Mouse (Mus musculus) kidney, embryonic 15.5 days (tissue): ENCODE results near the gene Sema6d. TPM values are rescaled to one million over a fixed set of nuclear protein-coding genes. Genes with fewer than 3 reads are reported as not detected.

Experiments
- ATAC-seq: fragments of 200-750 bp; cut with Nextera tagmentation; replicated peaks from 2 replicates; pipeline ENCODE4 v1.8.0; 2017; ENCODE audit warnings: moderate TSS enrichment; ENCODE audit not compliant: low FRiP score
- H3K27ac ChIP-seq: fragments of 300-500 bp; sonication (generic); 2 replicates; pipeline ENCODE4 v1.5.1; 2015; ENCODE audit warnings: mild to moderate bottlenecking, inconsistent platforms
- H3K27me3 ChIP-seq: fragments of 300-500 bp; sonication (generic); 2 replicates; pipeline ENCODE4 v1.6.1; 2015; ENCODE audit warnings: inconsistent platforms
- H3K36me3 ChIP-seq: fragments of 300-500 bp; sonication (generic); 2 replicates; pipeline ENCODE4 v1.6.1; 2015; ENCODE audit warnings: inconsistent platforms
- H3K4me1 ChIP-seq: fragments of 300-500 bp; sonication (generic); 2 replicates; pipeline ENCODE4 v1.6.1; 2015; ENCODE audit warnings: inconsistent platforms
- H3K4me2 ChIP-seq: fragments of 300-500 bp; sonication (generic); 2 replicates; pipeline ENCODE4 v1.6.1; 2015; ENCODE audit warnings: moderate library complexity, mild to moderate bottlenecking, inconsistent platforms
- H3K4me3 ChIP-seq: fragments of 300-500 bp; sonication (generic); replicated peaks from 2 replicates; pipeline ENCODE4 v1.5.1; 2015; ENCODE audit warnings: mild to moderate bottlenecking, inconsistent platforms
- H3K9ac ChIP-seq: fragments of 300-500 bp; sonication (generic); 2 replicates; pipeline ENCODE4 v1.6.1; 2015; ENCODE audit warnings: mild to moderate bottlenecking, inconsistent platforms
- H3K9me3 ChIP-seq: fragments of 300-500 bp; sonication (generic); replicated peaks from 2 replicates; pipeline ENCODE4 v1.6.1; 2016; ENCODE audit warnings: inconsistent platforms
- WGBS: fragments of 180-500 bp; shearing (Covaris S2); methylation state at CpG from one replicate; pipeline ENCODE4 v1.1.7; 2015; ENCODE audit warnings: mixed read lengths; 5-methylcytosine and 5-hydroxymethylcytosine counted together
- polyA plus RNA-seq: library from polyadenylated mRNA; unstranded; fragments of >200 nt; fragmentation: Nextera tagmentation; extraction: Ambion mirVana; gene quantifications from 2 replicates; pipeline ENCODE4 v1.2.1, GENCODE M21; 2015

Sema6d gene
- polyA plus RNA-seq, 1 experiment from 2014 or later, result 9.5 TPM

DNA sequence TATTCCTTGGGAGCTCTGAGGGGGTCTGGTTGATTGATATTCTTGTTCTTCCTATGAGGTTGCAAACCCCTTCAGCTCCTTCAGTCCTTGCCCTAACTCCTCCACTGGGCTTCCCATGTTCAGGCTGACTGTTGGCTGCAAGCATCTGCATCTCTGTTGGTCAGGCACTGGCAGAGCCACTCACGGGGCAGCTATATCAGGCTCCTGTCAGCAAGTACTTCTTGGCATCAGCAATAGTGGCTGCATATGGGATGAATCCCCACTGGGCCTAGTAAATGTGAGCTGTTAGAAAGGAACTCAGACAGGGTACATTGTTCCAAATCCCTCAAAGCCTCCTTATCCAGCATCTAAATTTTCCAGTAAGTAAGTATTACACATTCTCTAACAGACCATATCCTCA lies 30.6 kb downstream of the Sema6d start:
- Histone ChIP-seq H3K4me3 (no peak overlapping the region), H3K4me2 (no peak overlapping the region), H3K9me3 (no peaks in the 10 kb centered on the region), H3K36me3 (no peaks in the 10 kb centered on the region), H3K27ac (no peak overlapping the region), H3K9ac (no peak overlapping the region), H3K27me3 (no peaks in the 10 kb centered on the region), H3K4me1 (no peaks in the 10 kb centered on the region)
- no peak for ATAC-seq
- WGBS, result 89% methylated on average over 1 of the region's 1 CpGs

DNA sequence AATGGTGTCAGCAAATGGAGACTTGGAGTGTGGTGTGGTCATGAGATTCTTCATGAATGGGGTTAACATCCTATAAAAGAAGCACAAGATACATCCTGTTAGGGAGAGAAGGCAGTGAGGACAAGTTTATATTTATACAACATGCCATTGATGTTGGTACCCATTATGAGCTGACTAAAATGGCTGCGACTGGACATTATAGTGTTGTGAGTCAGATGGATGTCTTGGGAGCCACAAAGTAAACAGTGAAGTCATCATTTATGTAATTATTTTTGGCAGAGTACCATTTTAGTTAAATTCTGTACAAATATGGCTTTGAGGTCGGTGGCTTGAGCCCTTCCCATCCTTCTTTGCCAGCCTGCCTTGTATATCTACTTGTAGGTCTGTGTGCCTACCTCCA lies 31.8 kb downstream of the Sema6d start:
- H3K27me3 ChIP-seq, result no peaks in the 10 kb centered on the region
- no peak for ATAC-seq
- WGBS, result 62% methylated on average over 2 of the region's 2 CpGs
- H3K4me1 ChIP-seq, result no peaks in the 10 kb centered on the region
- no peak overlapping the region for H3K27ac ChIP-seq
- no peaks in the 10 kb centered on the region for H3K9me3 ChIP-seq
- no peak overlapping the region for H3K4me3 ChIP-seq
- no peaks in the 10 kb centered on the region for H3K36me3 ChIP-seq
- H3K9ac ChIP-seq, result no peak overlapping the region
- H3K4me2 ChIP-seq, result no peak overlapping the region

DNA sequence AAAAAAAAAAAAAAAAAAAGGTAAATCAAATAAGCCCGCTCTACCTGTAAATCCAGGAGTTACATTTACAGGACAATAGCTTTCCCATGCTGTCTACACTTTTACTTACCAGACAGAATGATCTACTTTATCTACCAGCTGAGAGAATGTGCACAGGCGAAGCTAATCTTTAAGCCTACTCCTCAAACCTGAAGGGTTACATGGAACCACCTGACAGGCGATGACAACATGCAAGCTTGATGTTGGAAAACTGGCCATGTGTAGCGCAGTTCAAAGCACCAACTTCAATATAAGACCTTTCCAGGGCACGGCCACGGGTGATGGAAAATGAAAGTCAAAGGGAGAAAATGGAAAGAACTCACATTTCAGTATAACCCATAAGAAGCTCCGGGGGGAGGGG lies 35.7 kb downstream of the Sema6d start:
- H3K4me3 ChIP-seq, result no peak overlapping the region
- no peaks in the 10 kb centered on the region for H3K9me3 ChIP-seq
- no peaks in the 10 kb centered on the region for H3K4me1 ChIP-seq
- no peaks in the 10 kb centered on the region for H3K27me3 ChIP-seq
- no peaks in the 10 kb centered on the region for H3K36me3 ChIP-seq
- WGBS, result 74% methylated on average over 7 of the region's 7 CpGs
- H3K9ac ChIP-seq, result no peak overlapping the region
- no peak overlapping the region for H3K4me2 ChIP-seq
- no peak overlapping the region for H3K27ac ChIP-seq
- no peak for ATAC-seq

DNA sequence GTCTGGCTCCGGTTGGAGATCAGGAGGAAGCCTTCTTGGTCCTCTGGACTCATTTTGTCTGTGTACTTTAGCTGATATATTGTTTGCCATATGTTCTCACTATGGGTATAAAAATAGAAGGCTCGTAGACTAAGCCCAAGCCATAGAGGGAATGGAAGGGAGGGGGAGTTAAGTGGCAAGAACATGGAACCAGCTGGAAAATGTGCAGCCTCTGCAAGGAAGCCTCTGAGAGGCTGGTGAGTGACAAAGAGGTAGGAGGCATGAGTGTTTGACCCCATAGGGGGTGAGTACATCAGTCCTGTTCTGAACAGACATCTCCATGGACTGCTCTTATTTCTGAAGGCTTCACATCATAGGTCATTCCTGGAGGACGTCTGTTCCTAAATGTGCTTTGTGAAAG lies 37.1 kb downstream of the Sema6d start:
- Histone ChIP-seq H3K9me3 (no peaks in the 10 kb centered on the region), H3K4me2 (no peak overlapping the region), H3K4me1 (no peaks in the 10 kb centered on the region), H3K9ac (no peak overlapping the region), H3K4me3 (no peak overlapping the region), H3K36me3 (no peaks in the 10 kb centered on the region), H3K27ac (no peak overlapping the region), H3K27me3 (no peaks in the 10 kb centered on the region)
- ATAC-seq, result no peak
- WGBS, result 49% methylated on average over 3 of the region's 3 CpGs

DNA sequence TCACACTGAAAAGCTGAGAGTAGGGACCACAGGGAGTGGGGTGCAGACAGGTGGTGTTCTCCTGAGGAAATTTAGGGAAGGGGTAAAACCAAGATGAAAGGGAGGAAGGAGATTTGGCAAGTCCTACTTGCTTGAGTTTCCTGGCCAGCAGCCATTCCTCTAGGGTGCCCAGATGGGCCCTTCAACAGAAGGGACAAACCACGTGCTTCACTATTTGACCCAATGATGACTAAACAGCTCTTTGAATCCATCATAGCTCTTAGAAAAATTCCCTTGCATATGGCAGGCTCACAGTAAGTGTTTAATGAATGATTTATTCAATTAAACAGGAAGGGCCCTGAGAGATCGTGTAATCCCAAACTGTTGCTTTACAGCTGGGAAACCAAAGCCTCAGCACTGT lies 41.1 kb downstream of the Sema6d start:
- Histone ChIP-seq H3K4me3 (no peak overlapping the region), H3K36me3 (no peaks in the 10 kb centered on the region), H3K9ac (no peak overlapping the region), H3K9me3 (no peaks in the 10 kb centered on the region), H3K4me2 (no peak overlapping the region), H3K27me3 (no peaks in the 10 kb centered on the region), H3K4me1 (no peaks in the 10 kb centered on the region), H3K27ac (no peak overlapping the region)
- WGBS, result 62% methylated on average over 2 of the region's 2 CpGs
- no peak for ATAC-seq

DNA sequence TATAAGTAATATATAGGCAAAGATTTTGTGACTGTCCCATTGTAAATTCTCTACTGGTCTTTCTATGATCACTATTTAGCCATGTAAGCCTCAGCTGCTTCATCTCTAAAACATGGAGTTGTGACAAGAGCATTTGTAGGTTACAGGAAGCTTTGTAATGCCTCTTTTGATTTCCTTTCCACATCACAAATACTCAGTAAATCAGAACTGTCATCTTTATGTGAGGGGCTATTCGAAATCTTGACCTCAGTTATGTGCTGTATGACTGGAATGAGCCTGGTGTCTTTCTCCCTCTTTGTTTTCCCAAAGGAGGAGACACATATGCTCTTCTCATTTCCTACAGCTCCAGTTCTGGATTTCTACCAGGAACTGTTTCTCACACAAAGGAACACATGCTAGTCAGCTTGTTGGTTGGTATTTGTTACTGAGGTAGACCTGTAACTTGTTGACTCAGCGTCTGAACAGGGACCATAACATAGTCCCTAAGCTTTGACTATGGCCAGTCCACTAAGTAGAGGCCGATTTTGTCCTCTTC lies 51.8 kb downstream of the Sema6d start:
- WGBS, result 68% methylated on average over 3 of the region's 3 CpGs
- no peaks in the 10 kb centered on the region for H3K9me3 ChIP-seq
- no peak overlapping the region for H3K4me2 ChIP-seq
- H3K9ac ChIP-seq, result no peak overlapping the region
- H3K4me3 ChIP-seq, result no peak overlapping the region
- no peaks in the 10 kb centered on the region for H3K36me3 ChIP-seq
- peak; percentile 56 for ATAC-seq
- no peak overlapping the region for H3K27ac ChIP-seq
- no peaks in the 10 kb centered on the region for H3K27me3 ChIP-seq
- H3K4me1 ChIP-seq, result no peaks in the 10 kb centered on the region

DNA sequence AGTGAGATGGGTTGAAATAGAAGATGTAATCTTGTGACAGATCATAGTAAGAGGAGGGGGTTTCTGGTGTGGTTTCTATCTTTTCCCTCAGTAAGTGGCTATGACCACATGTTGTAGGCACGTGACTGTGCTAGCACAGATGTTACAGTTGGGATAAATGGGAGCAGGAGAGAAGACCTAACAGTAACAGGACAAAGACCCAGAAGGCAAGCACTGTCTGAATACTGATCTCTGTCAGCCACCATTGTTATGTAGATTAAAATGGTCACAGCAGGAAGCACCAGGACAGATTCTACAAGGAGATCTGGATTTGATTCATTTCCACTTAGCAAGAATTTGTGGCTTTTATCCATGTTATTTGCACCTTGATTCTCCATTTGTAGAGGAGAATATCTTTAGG lies 55.8 kb downstream of the Sema6d start:
- no peak for ATAC-seq
- Histone ChIP-seq H3K36me3 (no peaks in the 10 kb centered on the region), H3K4me1 (no peaks in the 10 kb centered on the region), H3K9ac (no peak overlapping the region), H3K4me3 (no peak overlapping the region), H3K9me3 (no peaks in the 10 kb centered on the region), H3K4me2 (no peak overlapping the region), H3K27me3 (no peaks in the 10 kb centered on the region), H3K27ac (no peak overlapping the region)
- 41% methylated on average over 1 of the region's 1 CpGs for WGBS

DNA sequence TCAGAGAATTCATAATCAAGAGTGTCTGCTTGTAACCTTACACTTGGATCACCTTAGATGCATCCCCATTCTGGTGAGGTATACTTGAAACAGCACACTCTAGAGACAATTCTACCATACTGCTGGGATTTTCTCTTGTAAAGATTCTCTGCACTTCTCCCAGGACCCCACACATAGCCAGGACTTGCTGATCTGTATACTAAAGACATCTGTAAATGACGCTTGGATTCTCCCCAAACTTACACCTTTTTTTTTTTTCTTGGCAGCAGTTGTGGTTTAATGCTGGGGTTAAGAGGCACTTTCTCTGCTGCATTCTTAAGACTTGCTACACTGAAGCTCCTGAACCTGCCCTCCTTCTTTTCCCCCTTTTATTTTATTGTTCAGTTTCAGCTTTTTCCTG lies 68.4 kb downstream of the Sema6d start:
- no peaks in the 10 kb centered on the region for H3K27me3 ChIP-seq
- H3K27ac ChIP-seq, result no peak overlapping the region
- no peak overlapping the region for H3K4me3 ChIP-seq
- no peak for ATAC-seq
- no peak overlapping the region for H3K4me2 ChIP-seq
- H3K36me3 ChIP-seq, result no peaks in the 10 kb centered on the region
- 56% methylated on average over 1 of the region's 1 CpGs for WGBS
- H3K4me1 ChIP-seq, result no peaks in the 10 kb centered on the region
- H3K9me3 ChIP-seq, result no peaks in the 10 kb centered on the region
- no peak overlapping the region for H3K9ac ChIP-seq

DNA sequence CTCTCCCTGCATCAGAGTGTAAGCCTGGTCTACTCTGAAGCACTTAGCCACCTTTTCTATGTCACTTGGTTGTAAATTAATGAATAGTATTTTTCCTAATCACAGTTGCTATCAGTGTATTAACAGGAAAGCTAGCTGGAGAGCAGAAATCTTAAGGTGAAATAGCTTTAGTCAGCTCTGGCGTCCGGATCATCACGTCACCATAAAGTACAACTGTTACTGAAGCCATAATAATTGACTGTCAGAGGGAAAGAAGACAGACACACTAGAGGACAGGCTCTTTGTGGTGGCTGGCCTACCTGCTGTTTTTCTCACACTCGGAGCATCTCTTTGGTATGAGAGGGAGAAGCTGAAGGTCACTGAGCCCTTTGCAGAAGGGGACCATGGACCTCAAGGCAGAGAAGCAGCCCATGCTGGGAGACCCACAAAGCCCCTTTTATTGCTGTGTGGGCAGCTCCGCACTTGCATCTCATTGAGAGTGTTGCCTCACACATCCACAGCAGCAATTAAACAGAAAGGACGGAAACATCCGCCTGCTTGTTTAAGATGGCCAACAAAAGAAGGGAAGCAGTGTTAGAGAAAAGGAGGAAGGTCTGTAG lies 72.3 kb downstream of the Sema6d start:
- no peaks in the 10 kb centered on the region for H3K27me3 ChIP-seq
- WGBS, result 51% methylated on average over 7 of the region's 7 CpGs
- H3K9me3 ChIP-seq, result no peaks in the 10 kb centered on the region
- no peak overlapping the region for H3K4me2 ChIP-seq
- ATAC-seq, result no peak
- no peaks in the 10 kb centered on the region for H3K36me3 ChIP-seq
- no peak overlapping the region for H3K4me3 ChIP-seq
- no peaks in the 10 kb centered on the region for H3K4me1 ChIP-seq
- no peak overlapping the region for H3K27ac ChIP-seq
- no peak overlapping the region for H3K9ac ChIP-seq

DNA sequence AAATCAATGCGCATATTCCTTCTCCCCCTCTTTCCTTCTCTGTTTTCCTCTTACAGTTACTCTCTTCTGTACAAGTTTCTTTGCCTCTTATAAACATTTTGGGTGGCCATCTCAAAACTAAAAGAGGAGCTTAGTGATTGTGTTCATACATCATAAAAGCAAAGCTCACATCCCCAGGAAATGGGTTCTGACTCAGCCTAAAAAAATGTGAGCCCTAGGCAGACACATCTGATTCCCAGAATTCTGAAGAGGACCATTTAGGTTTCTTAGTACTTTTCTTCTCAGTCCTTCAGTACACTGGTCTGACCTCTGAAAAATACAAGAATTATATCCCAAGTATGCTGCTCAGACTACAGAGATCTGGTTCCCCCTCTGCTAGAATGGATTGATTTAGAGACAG lies 78.6 kb downstream of the Sema6d start:
- Histone ChIP-seq H3K27ac (no peak overlapping the region), H3K9me3 (no peaks in the 10 kb centered on the region), H3K27me3 (no peaks in the 10 kb centered on the region), H3K4me2 (no peak overlapping the region), H3K9ac (no peak overlapping the region), H3K36me3 (no peaks in the 10 kb centered on the region), H3K4me1 (no peaks in the 10 kb centered on the region), H3K4me3 (no peak overlapping the region)
- WGBS, result 100% methylated on average over 1 of the region's 1 CpGs
- ATAC-seq, result no peak

DNA sequence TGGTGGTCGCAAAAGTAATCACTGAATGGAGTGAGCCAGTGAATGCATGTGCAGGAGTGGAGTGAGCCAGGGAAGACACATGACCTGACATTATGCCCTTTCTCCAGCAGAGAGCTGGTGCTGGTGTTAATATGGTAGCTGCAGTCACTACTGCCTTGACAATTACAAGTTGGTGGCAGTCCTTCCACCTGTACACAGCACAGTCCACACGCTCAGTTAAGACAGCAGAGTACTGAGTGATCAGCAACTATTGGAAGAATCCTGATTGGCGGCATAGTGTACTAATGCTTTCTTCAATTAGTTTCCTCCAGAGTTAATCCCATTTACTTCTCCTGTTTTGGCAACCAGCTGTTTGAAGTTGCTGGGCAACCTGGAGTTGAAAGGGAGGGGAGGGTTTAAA lies 81.9 kb downstream of the Sema6d start:
- H3K9me3 ChIP-seq, result no peaks in the 10 kb centered on the region
- H3K4me1 ChIP-seq, result peaks cover 2% of the 10 kb centered on the region; the same call in 1 of the 2 replicates
- 88% methylated on average over 3 of the region's 3 CpGs for WGBS
- no peak overlapping the region for H3K27ac ChIP-seq
- no peak for ATAC-seq
- H3K27me3 ChIP-seq, result no peaks in the 10 kb centered on the region
- no peak overlapping the region for H3K4me2 ChIP-seq
- H3K9ac ChIP-seq, result no peak overlapping the region
- H3K36me3 ChIP-seq, result no peaks in the 10 kb centered on the region
- H3K4me3 ChIP-seq, result no peak overlapping the region

DNA sequence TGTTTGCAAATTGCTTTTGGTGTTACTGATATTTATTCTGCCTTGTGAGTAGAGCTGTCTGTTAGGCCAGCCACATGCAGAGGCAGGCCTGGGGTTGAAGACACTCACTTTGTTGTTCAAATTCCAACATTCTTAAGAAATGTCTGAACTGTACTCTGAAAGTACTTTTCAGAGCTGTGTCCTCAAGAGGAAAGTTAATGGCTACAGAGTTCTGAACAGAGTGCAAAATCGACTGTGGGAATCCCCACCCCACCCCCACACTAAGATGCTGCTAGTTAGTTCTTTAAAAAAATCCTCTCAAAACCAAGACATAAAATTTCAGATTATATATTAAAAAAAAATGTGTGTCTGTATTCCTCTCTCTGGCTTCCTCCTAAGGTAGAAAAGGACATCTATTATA lies 86.5 kb downstream of the Sema6d start:
- H3K4me2 ChIP-seq, result no peak overlapping the region
- no peaks in the 10 kb centered on the region for H3K9me3 ChIP-seq
- H3K27ac ChIP-seq, result no peak overlapping the region
- H3K4me3 ChIP-seq, result no peak overlapping the region
- peaks cover 4% of the 10 kb centered on the region; the same call in 1 of the 2 replicates for H3K4me1 ChIP-seq
- no peaks in the 10 kb centered on the region for H3K27me3 ChIP-seq
- ATAC-seq, result no peak
- H3K36me3 ChIP-seq, result no peaks in the 10 kb centered on the region
- no peak overlapping the region for H3K9ac ChIP-seq
- 51% methylated on average over 1 of the region's 1 CpGs for WGBS

DNA sequence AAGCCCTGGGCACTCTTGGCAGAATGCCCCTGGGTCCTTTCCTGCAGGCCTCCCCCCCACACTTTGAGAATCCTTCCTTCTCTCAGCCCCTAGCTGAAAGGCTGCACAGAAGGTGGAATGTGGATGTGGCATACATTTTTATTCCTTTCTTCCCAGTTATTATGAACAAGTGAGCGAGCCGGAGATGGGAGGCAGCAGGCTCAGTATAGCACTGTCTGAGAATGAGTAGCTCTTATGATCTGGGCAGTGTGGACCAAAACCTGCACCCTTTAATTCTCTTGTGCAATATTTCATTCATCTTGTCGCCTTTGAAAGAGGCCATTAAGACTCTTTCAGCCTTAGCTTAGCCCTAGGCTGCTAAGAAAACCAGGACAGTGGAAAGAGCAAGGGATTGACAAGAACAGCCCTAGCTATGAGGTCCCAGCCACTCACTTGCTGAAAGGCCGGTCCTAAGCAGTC lies 87.0 kb downstream of the Sema6d start:
- 0 out of 2 replicates have a peak, but pooled peaks have one; percentile 22 for ATAC-seq
- 65% methylated on average over 4 of the region's 4 CpGs for WGBS
- Histone ChIP-seq H3K4me1 (peaks cover 4% of the 10 kb centered on the region; the same call in 1 of the 2 replicates), H3K27me3 (no peaks in the 10 kb centered on the region), H3K9ac (no peak overlapping the region), H3K27ac (no peak overlapping the region), H3K36me3 (no peaks in the 10 kb centered on the region), H3K9me3 (no peaks in the 10 kb centered on the region), H3K4me3 (no peak overlapping the region), H3K4me2 (no peak overlapping the region)
